In the genomic region with DNA sequence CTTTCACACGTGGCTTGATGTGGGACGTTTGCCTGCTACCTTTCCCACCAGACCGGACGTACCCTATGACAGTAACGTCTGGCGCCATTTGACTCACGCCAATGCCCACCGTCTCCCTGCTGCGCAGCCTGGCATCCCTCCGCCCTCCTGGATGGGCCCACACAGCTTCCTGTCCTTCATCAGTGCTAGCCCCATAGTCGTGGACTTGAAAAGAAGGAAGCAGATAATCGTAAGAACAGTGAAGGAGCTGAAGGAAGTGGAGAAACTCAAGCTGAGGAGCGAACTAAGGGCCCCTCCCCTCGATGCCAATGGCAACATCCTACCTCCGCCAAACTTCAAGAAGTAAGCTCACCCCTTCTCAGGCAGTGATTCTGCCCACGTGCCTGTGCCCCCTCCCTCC, we compare ENCODE assay signal across 42 mouse cellular contexts. TPM values are rescaled to one million over a fixed set of nuclear protein-coding genes. Genes with fewer than 3 reads are reported as not detected.
"Had no signal": no experiment of that assay in that cellular context is flagged by ENCODE, and none has a peak within 500 bp of the region (broad histone marks: within the 10 kb centered on the region; RNA-seq: fewer than 3 reads in every experiment).

No protein-coding gene starts in this region.

- H3K4me2 ChIP-seq: heart, embryonic 12.5 days; hindbrain, embryonic 12.5 days; hindbrain, embryonic 14.5 days; intestine, embryonic 15.5 days; limb, embryonic 12.5 days; liver, embryonic 11.5 days; liver, embryonic 13.5 days had no signal

- H3K4me1 ChIP-seq: intestine, embryonic 15.5 days; limb, embryonic 10.5 days; limb, embryonic 12.5 days; liver, embryonic 13.5 days had no signal

- H3K27ac ChIP-seq: heart, embryonic 10.5 days; hindbrain, embryonic 10.5 days; hindbrain, embryonic 12.5 days; hindbrain, embryonic 14.5 days; intestine, embryonic 15.5 days; limb, embryonic 10.5 days; limb, embryonic 12.5 days; liver, embryonic 13.5 days had no signal

- ATAC-seq: hindbrain, embryonic 16.5 days; inflammation-experienced regulatory T-cells, adult 6 months; intestine, embryonic 15.5 days; intestine, postnatal 0 days had no signal

- H3K9me3 ChIP-seq: heart, embryonic 10.5 days; heart, embryonic 12.5 days; hindbrain, embryonic 10.5 days; hindbrain, embryonic 12.5 days; intestine, embryonic 15.5 days; limb, embryonic 10.5 days; limb, embryonic 12.5 days; liver, embryonic 13.5 days had no signal

- H3K4me3 ChIP-seq: heart, embryonic 10.5 days; heart, embryonic 12.5 days; hindbrain, embryonic 10.5 days; hindbrain, embryonic 12.5 days; intestine, embryonic 15.5 days; limb, embryonic 10.5 days; limb, embryonic 12.5 days; liver, embryonic 13.5 days had no signal

- H3K9ac ChIP-seq: heart, embryonic 12.5 days; hindbrain, embryonic 12.5 days; hindbrain, embryonic 14.5 days; intestine, embryonic 15.5 days; limb, embryonic 12.5 days; liver, embryonic 13.5 days had no signal

- H3K27me3 ChIP-seq: heart, embryonic 12.5 days; hindbrain, embryonic 12.5 days; intestine, embryonic 15.5 days; limb, embryonic 12.5 days; liver, embryonic 13.5 days had no signal

- DNase-seq: gastrocnemius, postnatal 14 days; gastrocnemius, postnatal 36 days; heart, adult 18-20 months; heart, postnatal 10 days; heart, postnatal 4 days; kidney, adult 18-20 months; kidney, adult 8-10 months; kidney, postnatal 10 days; kidney, postnatal 36 days; layer of hippocampus, adult 9-11 months; layer of hippocampus, postnatal 36 days; liver; liver, embryonic 13.5 days had no signal

RNA-seq across cellular contexts. Expression of a gene that starts 4.3 kb away (rescaled TPM):
- total RNA-seq: gastrocnemius, adult 18-20 months; gastrocnemius, adult 8-10 months; gastrocnemius, postnatal 14 days; gastrocnemius, postnatal 36 days; heart, adult 18-20 months; heart, adult 8-10 months; heart, postnatal 10 days; heart, postnatal 25 days; heart, postnatal 4 days; layer of hippocampus, adult 18-20 months; layer of hippocampus, adult 8-10 months; layer of hippocampus, postnatal 14 days; layer of hippocampus, postnatal 36 days; left cerebral cortex, adult 18-20 months; left cerebral cortex, adult 8-10 months; left cerebral cortex, postnatal 10 days had no signal
- polyA plus RNA-seq: gonadal fat pad, adult 2 months; heart, embryonic 10.5 days; heart, embryonic 12.5 days; heart, embryonic 14.5 days; heart, embryonic 16.5 days; hindbrain, embryonic 10.5 days; hindbrain, embryonic 12.5 days; hindbrain, embryonic 14.5 days; hindbrain, embryonic 16.5 days; inflammation-experienced regulatory T-cells, adult 6 months; intestine, embryonic 15.5 days; intestine, postnatal 0 days; kidney, embryonic 14.5 days; kidney, embryonic 16.5 days; large intestine, adult 2 months; limb, embryonic 10.5 days; limb, embryonic 12.5 days; limb, embryonic 14.5 days; liver, embryonic 11.5 days; liver, embryonic 13.5 days had no signal

RNA-seq across cellular contexts. Expression of a gene that starts 4.4 kb away (rescaled TPM):
- total RNA-seq: gastrocnemius, adult 18-20 months; gastrocnemius, adult 8-10 months; gastrocnemius, postnatal 14 days; gastrocnemius, postnatal 36 days; heart, adult 18-20 months; heart, adult 8-10 months; heart, postnatal 10 days; heart, postnatal 25 days; heart, postnatal 4 days; left cerebral cortex, postnatal 10 days had no signal
- polyA plus RNA-seq: intestine, postnatal 0 days; liver, embryonic 11.5 days; liver, embryonic 13.5 days had no signal
